Mouse (Mus musculus) kidney, embryonic 15.5 days (tissue): ENCODE data around the gene Gnb2. TPM values are rescaled to one million over a fixed set of nuclear protein-coding genes. Genes with fewer than 3 reads are reported as not detected.

Experiments
- ATAC-seq: fragments of 200-750 bp; cut with Nextera tagmentation; replicated peaks from 2 replicates; pipeline ENCODE4 v1.8.0; 2017; ENCODE audit warnings: moderate TSS enrichment; ENCODE audit not compliant: low FRiP score
- H3K27ac ChIP-seq: fragments of 300-500 bp; sonication (generic); 2 replicates; pipeline ENCODE4 v1.5.1; 2015; ENCODE audit warnings: mild to moderate bottlenecking, inconsistent platforms
- H3K27me3 ChIP-seq: fragments of 300-500 bp; sonication (generic); 2 replicates; pipeline ENCODE4 v1.6.1; 2015; ENCODE audit warnings: inconsistent platforms
- H3K36me3 ChIP-seq: fragments of 300-500 bp; sonication (generic); 2 replicates; pipeline ENCODE4 v1.6.1; 2015; ENCODE audit warnings: inconsistent platforms
- H3K4me1 ChIP-seq: fragments of 300-500 bp; sonication (generic); 2 replicates; pipeline ENCODE4 v1.6.1; 2015; ENCODE audit warnings: inconsistent platforms
- H3K4me2 ChIP-seq: fragments of 300-500 bp; sonication (generic); 2 replicates; pipeline ENCODE4 v1.6.1; 2015; ENCODE audit warnings: moderate library complexity, mild to moderate bottlenecking, inconsistent platforms
- H3K4me3 ChIP-seq: fragments of 300-500 bp; sonication (generic); replicated peaks from 2 replicates; pipeline ENCODE4 v1.5.1; 2015; ENCODE audit warnings: mild to moderate bottlenecking, inconsistent platforms
- H3K9ac ChIP-seq: fragments of 300-500 bp; sonication (generic); 2 replicates; pipeline ENCODE4 v1.6.1; 2015; ENCODE audit warnings: mild to moderate bottlenecking, inconsistent platforms
- H3K9me3 ChIP-seq: fragments of 300-500 bp; sonication (generic); replicated peaks from 2 replicates; pipeline ENCODE4 v1.6.1; 2016; ENCODE audit warnings: inconsistent platforms
- WGBS: fragments of 180-500 bp; shearing (Covaris S2); methylation state at CpG from one replicate; pipeline ENCODE4 v1.1.7; 2015; ENCODE audit warnings: mixed read lengths; 5-methylcytosine and 5-hydroxymethylcytosine counted together
- microRNA-seq: library from miRNA; unstranded; fragments of <30 nt; microRNA quantifications from one replicate; pipeline ENCODE4, GENCODE M21; 2016
- polyA plus RNA-seq: library from polyadenylated mRNA; unstranded; fragments of >200 nt; fragmentation: Nextera tagmentation; extraction: Ambion mirVana; gene quantifications from 2 replicates; pipeline ENCODE4 v1.2.1, GENCODE M21; 2015

The Gnb2 gene
- polyA plus RNA-seq, 1 experiment from 2014 or later: 337 TPM

DNA sequence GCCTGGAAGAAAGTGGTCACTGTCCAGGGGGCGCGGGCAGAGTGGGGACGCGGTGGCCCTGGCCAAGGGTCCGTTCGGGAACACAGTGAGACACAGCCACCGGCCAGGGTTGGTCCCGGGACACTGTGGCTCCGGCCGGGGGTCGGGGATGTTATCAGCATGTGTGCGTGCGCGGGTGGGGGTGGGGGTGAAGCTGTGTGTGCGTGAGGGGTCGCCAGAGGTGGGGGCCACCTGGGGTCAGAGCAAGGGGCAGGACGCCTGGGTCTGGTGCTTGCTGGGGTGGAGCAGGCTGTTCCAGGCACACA lies 47.5 kb downstream of the Gnb2 start:
- Histone ChIP-seq H3K27ac (no peak overlapping the region), H3K4me2 (peak overlapping the region; percentile 59), H3K4me1 (peaks cover 26% of the 10 kb centered on the region), H3K36me3 (no peaks in the 10 kb centered on the region), H3K9ac (peak overlapping the region; percentile 5; the same call in 1 of the 2 replicates), H3K27me3 (peaks cover 36% of the 10 kb centered on the region), H3K9me3 (no peaks in the 10 kb centered on the region), H3K4me3 (peak overlapping the region; percentile 35)
- WGBS: 3% methylated on average over 17 of the region's 17 CpGs
- ATAC-seq: no peak

DNA sequence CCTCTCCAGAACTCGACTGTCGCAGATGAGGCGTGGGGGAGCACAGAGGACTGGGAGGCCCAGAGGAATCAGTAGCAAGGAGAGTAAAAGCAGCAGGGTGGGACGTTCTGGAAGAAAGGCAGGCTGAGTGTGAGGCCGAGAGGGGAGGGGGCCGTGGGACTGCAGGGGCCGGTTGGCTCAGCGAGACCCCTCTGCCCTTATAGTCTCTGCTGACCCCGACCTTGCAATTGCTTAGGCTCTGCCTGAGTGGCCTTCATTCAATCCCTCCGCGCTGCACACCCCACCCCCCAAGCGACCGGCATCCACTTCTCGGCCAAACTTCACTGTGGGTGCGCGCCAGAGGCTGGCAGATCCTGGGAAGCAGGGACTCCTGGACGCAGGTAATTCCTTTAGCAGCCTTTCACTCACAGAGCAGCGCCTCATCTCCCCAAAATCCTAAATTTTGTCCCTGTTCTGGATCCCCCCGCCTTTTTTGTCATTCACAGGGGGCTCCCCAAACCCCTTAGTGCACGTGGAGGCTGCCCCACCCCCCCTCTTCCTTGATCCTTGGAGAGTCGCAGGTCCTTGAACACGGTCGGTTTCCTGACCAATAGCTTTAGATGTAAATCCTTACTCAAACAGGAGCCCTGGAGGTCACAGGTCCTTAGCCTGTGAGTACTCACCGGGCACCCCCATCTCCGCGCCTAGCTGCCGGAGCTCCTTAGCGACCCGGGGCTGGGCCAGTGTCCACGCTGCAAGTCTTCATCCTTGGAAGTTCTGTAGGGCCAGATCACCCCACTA lies 48.0 kb downstream of the Gnb2 start:
- Histone ChIP-seq H3K4me2 (peak overlapping the region; percentile 59), H3K9me3 (no peaks in the 10 kb centered on the region), H3K27ac (no peak overlapping the region), H3K27me3 (peaks cover 36% of the 10 kb centered on the region), H3K4me3 (peak overlapping the region; percentile 35), H3K9ac (peak overlapping the region; percentile 5; the same call in 1 of the 2 replicates), H3K4me1 (peaks cover 26% of the 10 kb centered on the region), H3K36me3 (no peaks in the 10 kb centered on the region)
- 10% methylated on average over 30 of the region's 30 CpGs for WGBS
- no peak for ATAC-seq

DNA sequence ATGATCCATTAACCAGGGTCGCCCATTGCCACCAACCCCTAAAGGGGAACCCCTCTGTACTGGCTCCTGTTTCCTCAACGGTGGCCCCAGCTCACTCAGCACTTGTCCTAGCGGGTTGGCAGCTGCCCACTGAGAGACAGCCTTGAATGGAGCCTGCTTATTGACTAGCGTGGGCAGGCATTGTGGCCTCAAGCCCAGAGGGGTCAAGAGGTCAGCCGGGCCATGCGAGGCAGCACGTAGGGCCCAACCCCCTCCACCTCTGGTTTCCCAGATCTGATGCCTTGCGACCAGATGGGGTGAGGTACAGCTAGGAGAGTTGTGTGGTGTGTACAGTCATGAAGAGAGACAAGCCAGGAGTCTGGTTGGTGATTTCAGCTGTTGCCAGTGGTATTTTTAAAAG lies 51.4 kb downstream of the Gnb2 start:
- Histone ChIP-seq H3K27ac (no peak overlapping the region), H3K4me2 (no peak overlapping the region), H3K9me3 (no peaks in the 10 kb centered on the region), H3K4me3 (no peak overlapping the region), H3K27me3 (peaks cover 32% of the 10 kb centered on the region), H3K9ac (no peak overlapping the region), H3K36me3 (no peaks in the 10 kb centered on the region), H3K4me1 (peaks cover 26% of the 10 kb centered on the region)
- WGBS: 37% methylated on average over 8 of the region's 8 CpGs
- ATAC-seq: 0 out of 2 replicates have a peak, but pooled peaks have one; percentile 15

DNA sequence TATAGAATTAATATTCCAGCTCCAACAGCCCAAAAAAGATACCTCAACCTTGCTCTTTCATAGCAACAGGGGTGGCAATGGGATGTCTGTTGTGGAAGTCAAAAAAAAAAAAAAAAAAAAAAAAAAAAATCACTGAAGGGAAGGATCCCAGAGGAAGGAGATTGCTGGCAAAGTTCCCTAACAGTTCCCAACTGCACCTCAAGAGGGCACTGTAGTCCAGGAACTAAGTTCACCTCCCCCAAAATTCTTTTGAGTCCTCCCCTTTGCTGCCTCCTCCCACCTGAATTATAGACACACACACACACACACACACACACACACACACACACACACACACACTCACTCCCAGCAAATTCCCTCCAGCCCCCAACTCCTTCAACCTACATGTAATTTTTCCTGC lies 52.2 kb downstream of the Gnb2 start:
- Histone ChIP-seq H3K27ac (no peak overlapping the region), H3K9me3 (no peaks in the 10 kb centered on the region), H3K4me1 (peaks cover 24% of the 10 kb centered on the region), H3K9ac (no peak overlapping the region), H3K4me2 (no peak overlapping the region), H3K27me3 (peaks cover 25% of the 10 kb centered on the region), H3K36me3 (no peaks in the 10 kb centered on the region), H3K4me3 (no peak overlapping the region)
- ATAC-seq: no peak

Small RNA genes within 50 kb of the gene (microRNA-seq; reads per million reads assigned to microRNA genes)
- gene Mir6418: not detected

Other genes starting within 250 kb of the Gnb2 start
- gene Ache, start 246.0 kb downstream of the Gnb2 start, polyA plus RNA-seq: 2.7 and 3.6 TPM in 2 replicates
- 5.9 and 7.3 TPM in 2 replicates for gene Ufsp1, start 238.9 kb downstream of the Gnb2 start, polyA plus RNA-seq
- 141 and 158 TPM in 2 replicates for gene Srrt, start 225.8 kb downstream of the Gnb2 start, polyA plus RNA-seq
- 77.9 and 87.5 TPM in 2 replicates for gene Trip6, start 219.1 kb downstream of the Gnb2 start, polyA plus RNA-seq
- gene Slc12a9, start 199.9 kb downstream of the Gnb2 start, polyA plus RNA-seq: 14.2 and 16.0 TPM in 2 replicates
- 49.1 and 54.9 TPM in 2 replicates for gene Ephb4, start 183.4 kb downstream of the Gnb2 start, polyA plus RNA-seq
- 0.06 and 0.09 TPM in 2 replicates for gene Zan, start 56.4 kb downstream of the Gnb2 start, polyA plus RNA-seq
- 55.9 and 57.7 TPM in 2 replicates for gene Pop7, start 31.0 kb downstream of the Gnb2 start, polyA plus RNA-seq
- gene Gigyf1, start 15.0 kb downstream of the Gnb2 start, polyA plus RNA-seq: 13.2 and 14.7 TPM in 2 replicates
- 0.45 TPM in 1 of 2 replicates, not detected in the other for gene Epo, start 268 bp downstream of the Gnb2 start, polyA plus RNA-seq
- gene Actl6b, start 20.0 kb upstream of the Gnb2 start, polyA plus RNA-seq: 0.40 and 1.8 TPM in 2 replicates
- gene Tfr2, start 36.3 kb upstream of the Gnb2 start, polyA plus RNA-seq: 0.42 and 0.99 TPM in 2 replicates
- 26.6 and 30.2 TPM in 2 replicates for gene Mospd3, start 67.5 kb upstream of the Gnb2 start, polyA plus RNA-seq
- 135 and 139 TPM in 2 replicates for gene Pcolce, start 80.3 kb upstream of the Gnb2 start, polyA plus RNA-seq
- gene Fbxo24, start 95.5 kb upstream of the Gnb2 start, polyA plus RNA-seq: 0.16 and 0.17 TPM in 2 replicates
- gene Lrch4, start 95.6 kb upstream of the Gnb2 start, polyA plus RNA-seq: 47.4 and 50.6 TPM in 2 replicates
- 10.4 and 13.1 TPM in 2 replicates for gene Gm20605, start 95.7 kb upstream of the Gnb2 start, polyA plus RNA-seq
- gene Sap25, start 107.8 kb upstream of the Gnb2 start, polyA plus RNA-seq: 8.2 and 10.5 TPM in 2 replicates
- 0.80 and 0.82 TPM in 2 replicates for gene Irs3, start 112.2 kb upstream of the Gnb2 start, polyA plus RNA-seq
- gene Agfg2, start 151.2 kb upstream of the Gnb2 start, polyA plus RNA-seq: 18.9 and 23.1 TPM in 2 replicates
- gene Nyap1, start 208.1 kb upstream of the Gnb2 start, polyA plus RNA-seq: 1.8 and 2.1 TPM in 2 replicates
- 111 and 126 TPM in 2 replicates for gene Tsc22d4, start 212.2 kb upstream of the Gnb2 start, polyA plus RNA-seq
- gene Ppp1r35, start 245.3 kb upstream of the Gnb2 start, polyA plus RNA-seq: 25.9 and 33.2 TPM in 2 replicates